Mouse (Mus musculus) myocyte (in vitro differentiated cells): ENCODE results near the gene Hist2h2be. TPM values are rescaled to one million over a fixed set of nuclear protein-coding genes. Genes with fewer than 3 reads are reported as not detected.
"Not testable (repeated sequence)": the region's sequence is repeated elsewhere in the genome, so short reads cannot be mapped to it uniquely, and the experiment has no call there.

Experiments used
- H3K27me3 ChIP-seq: one replicate; pipeline ENCODE4 v1.6.1; 2011; ENCODE audit not compliant: control insufficient read depth, insufficient read depth, insufficient read length
- H3K36me3 ChIP-seq: one replicate; pipeline ENCODE4 v1.6.1; 2011; ENCODE audit not compliant: control insufficient read depth, insufficient read depth
- H3K4me2 ChIP-seq: one replicate; pipeline ENCODE4 v1.6.1; 2011; ENCODE audit warnings: low read depth, control low read depth
- H3K4me3 ChIP-seq: one replicate; pipeline ENCODE4 v1.5.1; 2011; ENCODE audit warnings: mild to moderate bottlenecking, control low read depth, moderate library complexity
- H3K79me2 ChIP-seq: one replicate; pipeline ENCODE4 v1.6.1; 2011; ENCODE audit not compliant: control insufficient read depth, insufficient read depth
- H3ac ChIP-seq: one replicate; pipeline ENCODE4 v1.6.1; 2011; ENCODE audit not compliant: control insufficient read depth, insufficient read length
- CEBPB ChIP-seq: IDR thresholded peaks from 2 replicates; pipeline ENCODE4 v1.6.1; 2011; ENCODE audit warnings: mild to moderate bottlenecking, moderate library complexity; ENCODE audit not compliant: poor library complexity, insufficient read depth, severe bottlenecking
- E2F4 ChIP-seq: IDR thresholded peaks from one replicate; pipeline ENCODE4 v1.6.1; 2011; ENCODE audit warnings: mild to moderate bottlenecking, control low read depth, moderate library complexity; ENCODE audit not compliant: insufficient read depth
- MAX ChIP-seq: IDR thresholded peaks from one replicate; pipeline ENCODE4 v1.6.1; 2011; ENCODE audit warnings: low read depth, mild to moderate bottlenecking, control low read depth
- MYOD1 ChIP-seq, 3 experiments: IDR thresholded peaks; one replicate each; pipeline ENCODE4 v1.6.1; 2011; ENCODE audit warnings: control low read depth in 2 of 3, low read depth in 2 of 3, mild to moderate bottlenecking in 2 of 3, moderate library complexity in 1 of 3; ENCODE audit not compliant: insufficient read length in 2 of 3, control insufficient read depth in 1 of 3
- MYOG ChIP-seq, 3 experiments: IDR thresholded peaks; one replicate each; pipeline ENCODE4 v1.6.1; 2011; ENCODE audit warnings: control low read depth in 2 of 3, low read depth in 2 of 3, mild to moderate bottlenecking in 2 of 3; ENCODE audit not compliant: insufficient read length in 2 of 3, control insufficient read depth in 1 of 3, insufficient read depth in 1 of 3
- POLR2A ChIP-seq: IDR thresholded peaks from one replicate; pipeline ENCODE4 v1.6.1; 2011; ENCODE audit warnings: low read depth, mild to moderate bottlenecking, control low read depth, moderate library complexity; ENCODE audit not compliant: insufficient read length
- POLR2AphosphoS2 ChIP-seq: IDR thresholded peaks from one replicate; pipeline ENCODE4 v1.6.1; 2011; ENCODE audit warnings: low read depth, control low read depth; ENCODE audit not compliant: insufficient read length
- REST ChIP-seq: IDR thresholded peaks from one replicate; pipeline ENCODE4 v1.6.1; 2011; ENCODE audit warnings: mild to moderate bottlenecking, control low read depth, moderate library complexity; ENCODE audit not compliant: insufficient read depth, insufficient read length
- SRF ChIP-seq: IDR thresholded peaks from one replicate; pipeline ENCODE4 v1.6.1; 2011; ENCODE audit warnings: low read depth; ENCODE audit not compliant: control insufficient read depth, insufficient read length
- TCF12 ChIP-seq: IDR thresholded peaks from one replicate; pipeline ENCODE4 v1.6.1; 2011; ENCODE audit warnings: mild to moderate bottlenecking, control low read depth; ENCODE audit not compliant: poor library complexity, insufficient read depth, severe bottlenecking
- TCF3 ChIP-seq: IDR thresholded peaks from one replicate; pipeline ENCODE4 v1.6.1; 2011; ENCODE audit warnings: low read depth, control low read depth; ENCODE audit not compliant: insufficient read length
- USF1 ChIP-seq: IDR thresholded peaks from one replicate; pipeline ENCODE4 v1.6.1; 2011; ENCODE audit warnings: low read depth, mild to moderate bottlenecking, control low read depth, moderate library complexity
- polyA plus RNA-seq: library from polyadenylated mRNA; unstranded; fragments of >200 nt; fragmentation: generic; extraction: Trizol; gene quantifications from one replicate; pipeline ENCODE4 v1.2.1, GENCODE M21; 2012; ENCODE audit warnings: missing spikeins

Gene Hist2h2be
- polyA plus RNA-seq: 2.2 TPM

- Histone ChIP-seq H3K4me3 (peak within 1 kb of the TSS; percentile 47), H3K27me3 (no peaks in the 10 kb centered on the region), H3ac (peak within 1 kb of the TSS; percentile 59), H3K36me3 (no peaks in the 10 kb centered on the region), H3K79me2 (no peaks in the 10 kb centered on the region), H3K4me2 (peak within 1 kb of the TSS; percentile 96)
- TF ChIP-seq POLR2AphosphoS2 (peak; percentile 73), SRF (no peak), POLR2A (peak; percentile 69), MYOD1 (IDR thresholded peaks at IDR 0.05; ENCODE audit: control insufficient read depth in 1 of 3, insufficient read length in 2 of 3, low read depth in 2 of 3) (peak in 1 of 3 experiments; percentile 49)
These were observed at the start of gene Hist2h2be, which contains the start of gene Hist2h2ac for GRCm38 (mm10) chr3:96220765-96221639. Gene Hist2h2be (plus strand): TSS chr3:96221119. Gene Hist2h2ac (minus strand): TSS chr3:96220880.

GRCm38 (mm10) chr3:96171583-96172196 is 49.2 kb upstream of the Hist2h2be start:
- Histone ChIP-seq H3K4me3 (peak overlapping the region; percentile 94), H3ac (peak overlapping the region; percentile 63), H3K27me3 (no peaks in the 10 kb centered on the region), H3K79me2 (peaks cover 37% of the 10 kb centered on the region), H3K4me2 (peak overlapping the region; percentile 73), H3K36me3 (peaks cover 21% of the 10 kb centered on the region)
- TF ChIP-seq USF1 (no peak), POLR2A (no peak), E2F4 (no peak), REST (no peak), POLR2AphosphoS2 (no peak), MYOG (IDR thresholded peaks at IDR 0.05; ENCODE audit: control insufficient read depth in 1 of 3, insufficient read depth in 1 of 3, insufficient read length in 2 of 3, low read depth in 2 of 3) (no peak), MAX (no peak), CEBPB (no peak), TCF3 (no peak), MYOD1 (IDR thresholded peaks at IDR 0.05; ENCODE audit: control insufficient read depth in 1 of 3, insufficient read length in 2 of 3, low read depth in 2 of 3) (no peak), TCF12 (no peak), SRF (no peak)

DNA sequence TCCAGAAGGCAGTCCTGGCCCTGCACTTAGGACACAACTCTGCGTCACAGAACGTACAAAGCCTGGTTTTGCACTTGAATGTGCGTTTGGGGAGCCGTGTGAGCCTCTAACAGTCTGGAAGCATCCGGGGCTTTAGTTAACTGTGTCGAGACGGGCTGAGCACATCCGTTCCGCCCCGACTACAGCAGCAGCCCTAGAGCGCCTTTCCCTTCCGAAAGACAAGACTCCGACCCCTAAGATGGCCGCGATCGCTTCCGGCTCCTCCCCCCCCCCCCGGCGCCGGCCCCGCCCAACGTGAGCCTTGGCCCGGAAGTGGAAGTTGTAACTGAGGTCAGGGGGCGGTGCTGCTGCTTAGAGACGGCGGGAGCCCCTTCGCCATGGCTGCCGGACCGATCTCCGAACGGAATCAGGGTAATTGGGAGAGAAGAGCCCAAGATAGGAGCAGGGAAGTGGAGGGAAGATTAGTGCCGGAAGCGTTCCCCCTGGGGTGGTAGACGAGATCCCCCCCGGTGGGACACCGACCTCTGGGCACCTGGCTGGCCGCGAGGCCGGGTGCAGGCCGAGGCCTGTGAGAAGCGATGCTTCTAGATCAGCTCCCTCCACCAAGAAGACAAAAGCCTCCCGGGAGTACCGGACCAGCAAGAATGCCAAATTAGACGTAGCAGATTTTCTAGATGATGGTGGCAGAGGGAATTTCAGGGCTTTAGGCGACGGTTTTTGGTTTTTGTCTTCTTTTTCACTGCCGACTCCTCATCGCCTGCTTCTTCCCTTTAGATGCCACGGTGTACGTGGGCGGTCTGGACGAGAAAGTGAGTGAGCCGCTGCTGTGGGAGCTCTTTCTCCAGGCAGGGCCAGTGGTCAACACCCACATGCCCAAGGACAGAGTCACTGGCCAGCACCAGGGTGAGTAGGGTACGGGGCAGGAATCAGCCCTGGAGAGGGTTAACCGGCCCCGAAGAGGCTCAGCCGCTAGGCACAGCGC is 48.4 kb upstream of the Hist2h2be start, which contains the start of gene Sf3b4:
Gene Sf3b4, plus strand, starts transcription at position 136 of the 982 bp plus-strand sequence.
- Histone ChIP-seq H3ac (peak within 1 kb of the TSS; percentile 63), H3K36me3 (peaks cover 24% of the 10 kb centered on the region), H3K4me2 (peak within 1 kb of the TSS; percentile 97), H3K27me3 (no peaks in the 10 kb centered on the region), H3K79me2 (peaks cover 37% of the 10 kb centered on the region), H3K4me3 (peak within 1 kb of the TSS; percentile 94)
- TF ChIP-seq MYOG (IDR thresholded peaks at IDR 0.05; ENCODE audit: control insufficient read depth in 1 of 3, insufficient read depth in 1 of 3, insufficient read length in 2 of 3, low read depth in 2 of 3) (no peak), POLR2AphosphoS2 (peak; percentile 93), POLR2A (peak; percentile 92)

DNA sequence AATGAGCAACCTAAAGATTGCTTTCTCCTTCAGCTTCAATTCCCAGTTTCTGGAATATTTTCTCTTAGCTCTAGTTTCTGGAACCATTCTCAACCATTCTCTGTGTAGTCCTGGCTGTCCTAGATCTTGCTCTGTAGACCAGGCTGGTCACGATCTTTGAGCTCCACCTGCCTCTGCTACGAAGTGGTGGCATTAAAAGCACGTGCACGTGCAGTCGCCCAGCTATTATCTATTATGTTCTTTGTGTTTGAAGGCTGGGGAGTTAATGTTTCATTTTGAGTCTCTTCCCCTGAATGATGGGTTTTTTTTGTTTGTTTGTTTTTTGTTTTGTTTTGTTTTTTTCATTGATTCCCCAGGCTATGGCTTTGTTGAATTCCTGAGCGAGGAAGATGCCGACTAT is 47.7 kb upstream of the Hist2h2be start:
- Histone ChIP-seq H3K4me2 (peak overlapping the region; percentile 97), H3K4me3 (peak overlapping the region; percentile 94), H3K27me3 (no peaks in the 10 kb centered on the region), H3K79me2 (peaks cover 37% of the 10 kb centered on the region), H3ac (peak overlapping the region; percentile 63), H3K36me3 (peaks cover 31% of the 10 kb centered on the region)
- TF ChIP-seq POLR2AphosphoS2 (no peak), SRF (no peak), MYOD1 (IDR thresholded peaks at IDR 0.05; ENCODE audit: control insufficient read depth in 1 of 3, insufficient read length in 2 of 3, low read depth in 2 of 3) (no peak), USF1 (no peak), E2F4 (no peak), REST (no peak), TCF12 (no peak), TCF3 (no peak), MAX (no peak), POLR2A (no peak), CEBPB (no peak), MYOG (IDR thresholded peaks at IDR 0.05; ENCODE audit: control insufficient read depth in 1 of 3, insufficient read depth in 1 of 3, insufficient read length in 2 of 3, low read depth in 2 of 3) (no peak)

DNA sequence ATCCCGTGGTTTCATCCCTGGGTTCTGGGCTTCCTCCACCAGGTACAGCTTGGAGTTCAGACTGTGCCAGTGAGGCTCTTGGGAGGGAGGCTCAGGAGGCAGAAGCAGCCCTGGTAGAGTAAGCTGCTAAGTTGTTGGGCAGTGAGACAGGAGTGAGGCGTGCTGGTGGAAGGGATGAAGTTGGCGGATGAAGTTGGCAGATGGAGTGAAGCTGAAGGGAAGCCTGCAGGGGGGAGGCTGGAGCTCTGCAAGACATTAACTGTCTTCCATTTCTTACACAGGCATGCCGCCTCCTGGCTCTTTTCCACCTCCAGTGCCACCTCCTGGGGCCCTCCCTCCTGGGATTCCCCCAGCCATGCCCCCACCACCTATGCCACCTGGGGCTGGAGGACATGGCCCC is 46.9 kb upstream of the Hist2h2be start:
- not testable (repeated sequence) for H3K4me3 ChIP-seq, H3ac ChIP-seq, H3K27me3 ChIP-seq
- H3K36me3 ChIP-seq: peaks cover 34% of the 10 kb centered on the region
- H3K79me2 ChIP-seq: peaks cover 37% of the 10 kb centered on the region
- H3K4me2 ChIP-seq: peak overlapping the region; percentile 97
